Mouse (Mus musculus): ENCODE results near the gene Rtn4rl1. TPM values are rescaled to one million over a fixed set of nuclear protein-coding genes. Genes with fewer than 3 reads are reported as not detected.
A peak's percentile ranks its signal among the peaks of the same experiment; 100 is the strongest.

The Rtn4rl1 gene
- total and polyA plus RNA-seq, 3 experiments = 7.5 to 9.4 (median 8.4) TPM

GRCm38 (mm10) chr11:75231756-75232155 is 38.2 kb downstream of the Rtn4rl1 start:
- H3K4me1 ChIP-seq (ENCODE audit: control insufficient read depth, insufficient read depth, low read length) = 0 out of 2 replicates have a peak, but pooled peaks cover 1% of the 10 kb centered on the region
- WGBS = 10% methylated on average over 7 of the region's 7 CpGs
- no peak overlapping the region for H3K9ac ChIP-seq (ENCODE audit: low read depth, low read length)
- no peaks in the 10 kb centered on the region for H3K36me3 ChIP-seq (ENCODE audit: control insufficient read depth, insufficient read depth, low read length)
- intact Hi-C loops (cut with DNase I) = loop anchor here (2.0 kb wide), 1 partner anchor 39 kb away; the partner anchor contains the start of gene Rtn4rl1
- peak; percentile 60 to 70 for DNase-seq
- H3K4me3 ChIP-seq = no peak overlapping the region
- H3K27me3 ChIP-seq (ENCODE audit: control insufficient read depth, insufficient read depth, low read length) = no peaks in the 10 kb centered on the region
- no peak for TF ChIP-seq EP300 (IDR thresholded peaks at IDR 0.05; ENCODE audit: insufficient read depth, low read depth, low read length)
- peak; percentile 76 for TF ChIP-seq CTCF (IDR thresholded peaks at IDR 0.05)
- no peak for TF ChIP-seq POLR2A (IDR thresholded peaks at IDR 0.05; ENCODE audit: insufficient read depth, low read depth, low read length)
- H3K79me2 ChIP-seq (replicated peaks; ENCODE audit: control insufficient read depth, insufficient read depth, low read length) = no peaks in the 10 kb centered on the region
- H3K27ac ChIP-seq = no peak overlapping the region

GRCm38 (mm10) chr11:75232434-75232833 is 38.9 kb downstream of the Rtn4rl1 start:
- Histone ChIP-seq H3K27ac (no peak overlapping the region), H3K79me2 (replicated peaks; ENCODE audit: control insufficient read depth, insufficient read depth, low read length) (no peaks in the 10 kb centered on the region), H3K27me3 (ENCODE audit: control insufficient read depth, insufficient read depth, low read length) (no peaks in the 10 kb centered on the region), H3K9ac (ENCODE audit: low read depth, low read length) (no peak overlapping the region), H3K4me1 (ENCODE audit: control insufficient read depth, insufficient read depth, low read length) (0 out of 2 replicates have a peak, but pooled peaks cover 1% of the 10 kb centered on the region), H3K4me3 (no peak overlapping the region), H3K36me3 (ENCODE audit: control insufficient read depth, insufficient read depth, low read length) (no peaks in the 10 kb centered on the region)
- DNase-seq = no peak
- intact Hi-C loops (cut with DNase I) = no loop called here
- no peak for TF ChIP-seq CTCF (IDR thresholded peaks at IDR 0.05)
- TF ChIP-seq EP300 (IDR thresholded peaks at IDR 0.05; ENCODE audit: insufficient read depth, low read depth, low read length) = no peak
- 79% methylated on average over 4 of the region's 4 CpGs for WGBS

GRCm38 (mm10) chr11:75234745-75235144 is 41.2 kb downstream of the Rtn4rl1 start:
- no peaks in the 10 kb centered on the region for H3K27me3 ChIP-seq (ENCODE audit: control insufficient read depth, insufficient read depth, low read length)
- no peaks in the 10 kb centered on the region for H3K36me3 ChIP-seq (ENCODE audit: control insufficient read depth, insufficient read depth, low read length)
- H3K79me2 ChIP-seq (replicated peaks; ENCODE audit: control insufficient read depth, insufficient read depth, low read length) = no peaks in the 10 kb centered on the region
- 29% methylated on average over 16 of the region's 16 CpGs for WGBS
- no peak for DNase-seq
- H3K4me1 ChIP-seq (ENCODE audit: control insufficient read depth, insufficient read depth, low read length) = 0 out of 2 replicates have a peak, but pooled peaks cover 1% of the 10 kb centered on the region
- TF ChIP-seq EP300 (IDR thresholded peaks at IDR 0.05; ENCODE audit: insufficient read depth, low read depth, low read length) (no peak), POLR2A (IDR thresholded peaks at IDR 0.05; ENCODE audit: insufficient read depth, low read depth, low read length) (no peak), CTCF (IDR thresholded peaks at IDR 0.05) (no peak)
- intact Hi-C loops (cut with DNase I) = no loop called here
- H3K27ac ChIP-seq = no peak overlapping the region
- H3K4me3 ChIP-seq = no peak overlapping the region
- no peak overlapping the region for H3K9ac ChIP-seq (ENCODE audit: low read depth, low read length)

GRCm38 (mm10) chr11:75240158-75240934 is 46.8 kb downstream of the Rtn4rl1 start:
- Histone ChIP-seq H3K27ac (peak overlapping the region; percentile 45; the same call in 1 of the 2 replicates), H3K4me1 (ENCODE audit: control insufficient read depth, insufficient read depth, low read length) (peaks cover 2% of the 10 kb centered on the region), H3K36me3 (ENCODE audit: control insufficient read depth, insufficient read depth, low read length) (no peaks in the 10 kb centered on the region), H3K79me2 (replicated peaks; ENCODE audit: control insufficient read depth, insufficient read depth, low read length) (no peaks in the 10 kb centered on the region), H3K9ac (ENCODE audit: low read depth, low read length) (no peak overlapping the region), H3K4me3 (no peak overlapping the region), H3K27me3 (ENCODE audit: control insufficient read depth, insufficient read depth, low read length) (no peaks in the 10 kb centered on the region)
- intact Hi-C loops (cut with DNase I) = no loop called here
- TF ChIP-seq EP300 (IDR thresholded peaks at IDR 0.05; ENCODE audit: insufficient read depth, low read depth, low read length) = 0 out of 2 replicates have a peak, but pooled peaks have one; percentile 31
- no peak for TF ChIP-seq POLR2A (IDR thresholded peaks at IDR 0.05; ENCODE audit: insufficient read depth, low read depth, low read length)
- TF ChIP-seq CTCF (IDR thresholded peaks at IDR 0.05) = peak; percentile 55
- WGBS = 46% methylated on average over 13 of the region's 13 CpGs
- peak; percentile 64 to 80 for DNase-seq

- Histone ChIP-seq H3K4me3 (no peak overlapping the region), H3K9ac (ENCODE audit: low read depth, low read length) (no peak overlapping the region), H3K4me1 (ENCODE audit: control insufficient read depth, insufficient read depth, low read length) (peaks cover 2% of the 10 kb centered on the region), H3K27ac (peak overlapping the region; percentile 34), H3K27me3 (ENCODE audit: control insufficient read depth, insufficient read depth, low read length) (no peaks in the 10 kb centered on the region), H3K36me3 (ENCODE audit: control insufficient read depth, insufficient read depth, low read length) (no peaks in the 10 kb centered on the region), H3K79me2 (replicated peaks; ENCODE audit: control insufficient read depth, insufficient read depth, low read length) (no peaks in the 10 kb centered on the region)
- intact Hi-C loops (cut with DNase I) = no loop called here
- TF ChIP-seq CTCF (IDR thresholded peaks at IDR 0.05) = no peak
- TF ChIP-seq EP300 (IDR thresholded peaks at IDR 0.05; ENCODE audit: insufficient read depth, low read depth, low read length) = no peak
- TF ChIP-seq POLR2A (IDR thresholded peaks at IDR 0.05; ENCODE audit: insufficient read depth, low read depth, low read length) = no peak
- no peak for DNase-seq
- 71% methylated on average over 9 of the region's 9 CpGs for WGBS
These were observed 49.2 kb downstream of the Rtn4rl1 start for GRCm38 (mm10) chr11:75242710-75243255.

Measured in heart, adult 2 months (tissue).